Mouse (Mus musculus): ENCODE measurements around the gene Emcn. TPM values are rescaled to one million over a fixed set of nuclear protein-coding genes. Genes with fewer than 3 reads are reported as not detected.

The Emcn gene
- polyA plus RNA-seq, 1 experiment from 2014 or later, result 13.9 TPM

DNA sequence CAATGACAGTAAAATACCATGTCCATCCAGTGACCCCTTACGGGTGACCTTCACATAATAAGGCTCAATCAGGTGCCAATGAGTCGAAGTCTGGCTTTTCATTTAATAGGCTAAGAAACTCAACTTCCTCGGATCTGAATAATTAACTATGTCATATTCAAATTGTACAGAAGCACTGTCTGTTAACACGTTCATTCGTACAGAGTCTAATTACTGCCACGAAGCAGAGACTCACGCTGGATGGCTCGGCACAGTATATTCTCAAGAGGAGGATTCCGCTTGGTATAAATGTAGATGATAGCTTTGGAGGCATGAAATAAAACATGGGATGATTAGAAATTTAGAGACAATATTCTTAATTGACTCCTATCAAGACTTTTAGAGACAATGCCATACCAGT is 11.0 kb upstream of the Emcn start:
- H3K4me3 ChIP-seq (replicated peaks), result no peak overlapping the region
- no peaks in the 10 kb centered on the region for H3K36me3 ChIP-seq
- no peak overlapping the region for H3K4me2 ChIP-seq
- 43% methylated on average over 9 of the region's 9 CpGs for WGBS
- H3K9ac ChIP-seq (replicated peaks), result no peak overlapping the region
- no peak overlapping the region for H3K27ac ChIP-seq (replicated peaks)
- H3K9me3 ChIP-seq (replicated peaks), result no peaks in the 10 kb centered on the region
- no peaks in the 10 kb centered on the region for H3K4me1 ChIP-seq
- ATAC-seq (ENCODE audit: low FRiP score), result no peak
- no peaks in the 10 kb centered on the region for H3K27me3 ChIP-seq (replicated peaks)

- Histone ChIP-seq H3K4me1 (no peaks in the 10 kb centered on the region), H3K36me3 (no peaks in the 10 kb centered on the region), H3K9ac (replicated peaks) (no peak overlapping the region), H3K9me3 (replicated peaks) (no peaks in the 10 kb centered on the region), H3K4me3 (replicated peaks) (no peak overlapping the region), H3K4me2 (no peak overlapping the region), H3K27ac (replicated peaks) (no peak overlapping the region), H3K27me3 (replicated peaks) (no peaks in the 10 kb centered on the region)
- ATAC-seq (ENCODE audit: low FRiP score), result no peak
- 83% methylated on average over 4 of the region's 4 CpGs for WGBS
Observed at GRCm38 (mm10) chr3:137330950-137331349, 9.9 kb upstream of the Emcn start.

GRCm38 (mm10) chr3:137332531-137332930 is 8.3 kb upstream of the Emcn start:
- Histone ChIP-seq H3K36me3 (no peaks in the 10 kb centered on the region), H3K4me3 (replicated peaks) (no peak overlapping the region), H3K27me3 (replicated peaks) (no peaks in the 10 kb centered on the region), H3K9ac (replicated peaks) (no peak overlapping the region), H3K9me3 (replicated peaks) (no peaks in the 10 kb centered on the region), H3K4me2 (no peak overlapping the region), H3K27ac (replicated peaks) (no peak overlapping the region), H3K4me1 (no peaks in the 10 kb centered on the region)
- no peak for ATAC-seq (ENCODE audit: low FRiP score)
- WGBS, result 80% methylated on average over 4 of the region's 4 CpGs

DNA sequence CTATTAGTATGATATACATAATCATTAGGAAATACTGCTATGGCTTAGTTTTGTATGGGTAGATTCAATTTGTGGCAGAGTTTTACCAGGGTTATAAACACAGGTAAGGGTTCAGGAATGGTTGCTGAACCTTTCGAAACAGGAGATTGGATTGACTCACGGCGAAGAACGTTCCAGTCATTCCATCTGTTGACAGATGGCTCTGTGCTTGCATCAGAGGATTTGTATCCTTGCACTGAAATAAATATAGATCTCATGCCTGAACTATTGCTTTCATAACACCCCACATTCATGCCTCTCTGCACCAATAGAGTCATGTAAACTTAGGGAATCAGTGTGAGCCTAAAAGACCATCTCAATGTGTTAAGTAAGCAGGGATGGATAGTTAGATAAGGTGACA is 4.9 kb upstream of the Emcn start:
- no peak for ATAC-seq (ENCODE audit: low FRiP score)
- H3K9me3 ChIP-seq (replicated peaks), result no peaks in the 10 kb centered on the region
- no peak overlapping the region for H3K27ac ChIP-seq (replicated peaks)
- WGBS, result 98% methylated on average over 4 of the region's 4 CpGs
- no peaks in the 10 kb centered on the region for H3K36me3 ChIP-seq
- no peaks in the 10 kb centered on the region for H3K27me3 ChIP-seq (replicated peaks)
- no peaks in the 10 kb centered on the region for H3K4me1 ChIP-seq
- H3K4me2 ChIP-seq, result no peak overlapping the region
- no peak overlapping the region for H3K4me3 ChIP-seq (replicated peaks)
- no peak overlapping the region for H3K9ac ChIP-seq (replicated peaks)

DNA sequence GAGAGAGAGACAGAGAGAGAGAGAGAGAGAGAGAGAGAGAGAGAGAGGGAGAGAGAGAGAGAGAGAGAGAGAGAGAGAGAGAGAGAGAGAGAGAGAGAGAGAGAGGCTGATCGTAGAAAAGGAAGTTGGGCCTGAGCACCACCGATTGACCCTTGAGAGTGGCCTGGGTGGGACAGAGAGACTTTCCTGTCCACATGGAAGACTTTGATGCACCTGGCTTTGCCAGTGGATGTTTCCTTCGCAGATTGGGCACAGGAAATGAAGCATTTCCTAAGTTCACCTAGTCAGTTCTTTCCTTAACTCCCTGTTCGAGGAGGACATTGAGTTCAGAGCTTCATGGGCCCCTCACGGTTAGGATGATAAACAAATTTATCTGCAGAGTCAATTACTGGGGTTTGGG is 2.6 kb downstream of the Emcn start:
- H3K9me3 ChIP-seq (replicated peaks), result no peaks in the 10 kb centered on the region
- no peaks in the 10 kb centered on the region for H3K27me3 ChIP-seq (replicated peaks)
- H3K9ac ChIP-seq (replicated peaks), result no peak overlapping the region
- no peak for ATAC-seq (ENCODE audit: low FRiP score)
- no peak overlapping the region for H3K4me2 ChIP-seq
- no peaks in the 10 kb centered on the region for H3K36me3 ChIP-seq
- H3K4me3 ChIP-seq (replicated peaks), result no peak overlapping the region
- WGBS, result 84% methylated on average over 5 of the region's 5 CpGs
- no peak overlapping the region for H3K27ac ChIP-seq (replicated peaks)
- H3K4me1 ChIP-seq, result no peaks in the 10 kb centered on the region

- H3K4me3 ChIP-seq (replicated peaks), result no peak overlapping the region
- H3K9ac ChIP-seq (replicated peaks), result no peak overlapping the region
- no peaks in the 10 kb centered on the region for H3K4me1 ChIP-seq
- no peak for ATAC-seq (ENCODE audit: low FRiP score)
- no peak overlapping the region for H3K4me2 ChIP-seq
- no peaks in the 10 kb centered on the region for H3K9me3 ChIP-seq (replicated peaks)
- no peaks in the 10 kb centered on the region for H3K36me3 ChIP-seq
- H3K27ac ChIP-seq (replicated peaks), result no peak overlapping the region
- no peaks in the 10 kb centered on the region for H3K27me3 ChIP-seq (replicated peaks)
- WGBS, result 85% methylated on average over 5 of the region's 5 CpGs
Observed at GRCm38 (mm10) chr3:137351882-137352281, 11.0 kb downstream of the Emcn start.

- H3K27me3 ChIP-seq (replicated peaks), result no peaks in the 10 kb centered on the region
- 82% methylated on average over 4 of the region's 4 CpGs for WGBS
- no peak overlapping the region for H3K9ac ChIP-seq (replicated peaks)
- ATAC-seq (ENCODE audit: low FRiP score), result no peak
- H3K27ac ChIP-seq (replicated peaks), result no peak overlapping the region
- H3K4me1 ChIP-seq, result no peaks in the 10 kb centered on the region
- H3K9me3 ChIP-seq (replicated peaks), result no peaks in the 10 kb centered on the region
- no peak overlapping the region for H3K4me3 ChIP-seq (replicated peaks)
- H3K4me2 ChIP-seq, result no peak overlapping the region
- H3K36me3 ChIP-seq, result no peaks in the 10 kb centered on the region
Observed at GRCm38 (mm10) chr3:137356697-137357096, 15.8 kb downstream of the Emcn start.

DNA sequence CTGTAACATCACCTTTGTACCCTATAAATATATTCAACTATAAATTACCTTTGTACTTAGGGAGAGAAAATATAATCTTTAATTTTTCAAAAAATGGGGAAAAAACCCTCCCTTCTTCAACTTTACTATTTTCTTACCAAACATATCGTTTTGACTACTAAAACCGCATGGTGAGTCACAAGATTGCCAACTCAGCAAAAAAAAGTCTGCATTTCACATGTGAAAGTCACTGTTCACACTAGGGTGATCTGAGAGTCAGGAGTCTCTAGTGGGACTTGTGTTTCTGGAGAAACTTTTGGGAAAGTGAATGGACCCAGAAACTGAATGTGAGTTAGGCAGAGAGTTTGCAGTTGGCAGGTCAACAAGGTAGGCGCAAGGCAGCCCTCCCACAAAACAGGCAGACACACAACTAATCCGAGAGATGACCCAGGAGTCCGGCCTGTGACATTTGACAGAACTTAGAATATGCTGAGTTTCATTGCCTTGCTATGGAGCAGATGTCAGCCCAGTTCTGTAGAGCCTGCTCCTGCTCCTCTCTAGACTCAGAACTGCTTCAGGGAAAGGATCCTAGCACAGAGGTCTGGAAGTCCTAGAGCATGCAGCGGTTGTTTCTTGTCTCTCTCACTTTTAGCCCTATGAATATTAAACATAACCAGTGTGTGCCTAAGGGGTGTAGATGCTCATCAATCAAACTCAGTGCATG is 26.4 kb downstream of the Emcn start:
- H3K27ac ChIP-seq (replicated peaks), result no peak overlapping the region
- no peaks in the 10 kb centered on the region for H3K27me3 ChIP-seq (replicated peaks)
- no peaks in the 10 kb centered on the region for H3K9me3 ChIP-seq (replicated peaks)
- H3K9ac ChIP-seq (replicated peaks), result no peak overlapping the region
- no peaks in the 10 kb centered on the region for H3K36me3 ChIP-seq
- no peak overlapping the region for H3K4me2 ChIP-seq
- no peak overlapping the region for H3K4me3 ChIP-seq (replicated peaks)
- no peak for ATAC-seq (ENCODE audit: low FRiP score)
- H3K4me1 ChIP-seq, result no peaks in the 10 kb centered on the region
- 92% methylated on average over 6 of the region's 6 CpGs for WGBS

DNA sequence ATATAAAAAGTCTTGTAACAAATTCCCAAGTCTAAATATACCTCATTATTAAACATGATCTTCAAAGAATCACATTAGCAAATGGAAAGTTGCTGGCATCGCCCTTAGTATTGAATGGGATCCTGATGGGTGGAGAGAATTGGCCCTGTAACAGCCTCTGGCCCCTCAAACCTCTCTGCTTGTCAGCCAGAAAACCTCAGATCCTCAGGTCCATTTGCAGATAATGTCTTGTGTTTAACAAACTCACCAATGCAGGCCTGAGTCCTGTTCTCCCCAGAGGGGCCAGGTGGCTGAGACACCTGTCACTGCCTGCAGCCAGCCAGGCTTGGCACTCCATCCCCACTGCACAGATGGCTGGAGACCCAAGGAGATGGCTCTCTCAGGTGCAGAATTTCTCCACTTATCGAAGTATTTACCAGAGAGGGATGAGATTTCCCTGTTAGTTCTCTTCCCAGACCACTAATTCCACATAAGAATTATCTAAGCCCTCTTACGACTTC is 27.0 kb downstream of the Emcn start:
- no peak overlapping the region for H3K4me2 ChIP-seq
- H3K36me3 ChIP-seq, result no peaks in the 10 kb centered on the region
- H3K27me3 ChIP-seq (replicated peaks), result no peaks in the 10 kb centered on the region
- WGBS, result 67% methylated on average over 3 of the region's 3 CpGs
- no peak overlapping the region for H3K4me3 ChIP-seq (replicated peaks)
- H3K4me1 ChIP-seq, result no peaks in the 10 kb centered on the region
- ATAC-seq (ENCODE audit: low FRiP score), result no peak
- H3K9me3 ChIP-seq (replicated peaks), result no peaks in the 10 kb centered on the region
- no peak overlapping the region for H3K9ac ChIP-seq (replicated peaks)
- no peak overlapping the region for H3K27ac ChIP-seq (replicated peaks)

- H3K9me3 ChIP-seq (replicated peaks), result no peaks in the 10 kb centered on the region
- no peak overlapping the region for H3K9ac ChIP-seq (replicated peaks)
- WGBS, result 74% methylated on average over 4 of the region's 4 CpGs
- no peaks in the 10 kb centered on the region for H3K36me3 ChIP-seq
- no peak overlapping the region for H3K4me3 ChIP-seq (replicated peaks)
- no peaks in the 10 kb centered on the region for H3K27me3 ChIP-seq (replicated peaks)
- no peaks in the 10 kb centered on the region for H3K4me1 ChIP-seq
- ATAC-seq (ENCODE audit: low FRiP score), result no peak
- H3K4me2 ChIP-seq, result no peak overlapping the region
- no peak overlapping the region for H3K27ac ChIP-seq (replicated peaks)
Observed at GRCm38 (mm10) chr3:137372854-137373253, 32.0 kb downstream of the Emcn start.

DNA sequence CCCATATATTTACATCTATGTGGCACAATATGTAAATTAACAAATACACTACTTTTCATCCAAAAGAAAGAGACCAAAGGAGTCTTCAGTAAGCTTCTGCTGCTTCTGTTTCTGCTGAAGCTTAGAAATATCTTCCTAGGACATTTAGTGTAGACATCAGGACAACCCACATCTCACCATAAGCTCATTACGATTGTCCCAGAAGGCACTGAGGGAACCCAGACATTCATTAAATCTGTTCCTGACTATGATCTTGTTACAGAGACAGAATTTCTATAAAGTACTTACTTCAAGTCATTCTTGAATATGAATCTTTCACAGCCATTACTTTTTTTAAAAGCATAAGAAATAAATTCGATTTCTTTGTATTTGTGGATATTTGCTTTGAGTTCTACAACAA is 41.4 kb downstream of the Emcn start:
- Histone ChIP-seq H3K36me3 (no peaks in the 10 kb centered on the region), H3K9ac (replicated peaks) (no peak overlapping the region), H3K4me2 (no peak overlapping the region), H3K9me3 (replicated peaks) (no peaks in the 10 kb centered on the region), H3K4me3 (replicated peaks) (no peak overlapping the region), H3K27me3 (replicated peaks) (no peaks in the 10 kb centered on the region), H3K4me1 (no peaks in the 10 kb centered on the region), H3K27ac (replicated peaks) (no peak overlapping the region)
- WGBS, result 91% methylated on average over 2 of the region's 2 CpGs
- ATAC-seq (ENCODE audit: low FRiP score), result no peak

GRCm38 (mm10) chr3:137395588-137395987 is 54.7 kb downstream of the Emcn start:
- H3K4me1 ChIP-seq, result no peaks in the 10 kb centered on the region
- H3K36me3 ChIP-seq, result no peaks in the 10 kb centered on the region
- no peak overlapping the region for H3K4me2 ChIP-seq
- H3K27ac ChIP-seq (replicated peaks), result no peak overlapping the region
- no peaks in the 10 kb centered on the region for H3K27me3 ChIP-seq (replicated peaks)
- H3K9ac ChIP-seq (replicated peaks), result no peak overlapping the region
- no peak overlapping the region for H3K4me3 ChIP-seq (replicated peaks)
- ATAC-seq (ENCODE audit: low FRiP score), result no peak
- 78% methylated on average over 11 of the region's 11 CpGs for WGBS
- H3K9me3 ChIP-seq (replicated peaks), result no peaks in the 10 kb centered on the region
